Mouse (Mus musculus): Measurements from ENCODE around the gene Mpg.

Gene Mpg

DNA sequence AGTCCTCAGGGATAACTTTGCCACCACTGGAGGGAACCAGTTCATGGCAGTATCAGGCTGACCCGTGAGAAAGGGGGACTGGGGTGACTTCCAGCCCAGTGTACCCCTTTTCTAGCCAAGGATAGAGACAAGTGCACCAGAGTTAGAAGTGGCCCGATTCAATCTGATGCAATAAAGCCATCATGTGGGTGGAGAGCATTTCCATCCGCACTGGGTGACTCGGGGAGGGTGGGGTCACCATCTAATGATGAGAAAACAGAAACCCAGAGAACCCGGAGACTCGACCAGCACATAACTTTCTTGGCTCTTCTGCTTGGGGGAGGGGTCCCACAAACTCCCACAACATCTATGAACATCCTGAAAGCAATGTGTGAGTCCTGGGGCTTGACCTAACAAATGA is 29.6 kb upstream of the Mpg start:
- no peak for TF ChIP-seq GATA4 (IDR thresholded peaks at IDR 0.05; ENCODE audit: insufficient replicate concordance, low read length)

- no peak for TF ChIP-seq GATA4 (IDR thresholded peaks at IDR 0.05; ENCODE audit: insufficient replicate concordance, low read length)
Observed at GRCm38 (mm10) chr11:32197766-32198165, 28.5 kb upstream of the Mpg start.

- no peak for TF ChIP-seq GATA4 (IDR thresholded peaks at IDR 0.05; ENCODE audit: insufficient replicate concordance, low read length)
Observed at GRCm38 (mm10) chr11:32198256-32198955, 27.9 kb upstream of the Mpg start.

- TF ChIP-seq GATA4 (IDR thresholded peaks at IDR 0.05; ENCODE audit: insufficient replicate concordance, low read length): no peak
Observed at GRCm38 (mm10) chr11:32199230-32199629, 27.1 kb upstream of the Mpg start.

GRCm38 (mm10) chr11:32200075-32200601 is 26.2 kb upstream of the Mpg start, which contains the start of gene Il9r:
TSS of gene Il9r (minus strand) at chr11:32200279.
- no peak for TF ChIP-seq GATA4 (IDR thresholded peaks at IDR 0.05; ENCODE audit: insufficient replicate concordance, low read length)

DNA sequence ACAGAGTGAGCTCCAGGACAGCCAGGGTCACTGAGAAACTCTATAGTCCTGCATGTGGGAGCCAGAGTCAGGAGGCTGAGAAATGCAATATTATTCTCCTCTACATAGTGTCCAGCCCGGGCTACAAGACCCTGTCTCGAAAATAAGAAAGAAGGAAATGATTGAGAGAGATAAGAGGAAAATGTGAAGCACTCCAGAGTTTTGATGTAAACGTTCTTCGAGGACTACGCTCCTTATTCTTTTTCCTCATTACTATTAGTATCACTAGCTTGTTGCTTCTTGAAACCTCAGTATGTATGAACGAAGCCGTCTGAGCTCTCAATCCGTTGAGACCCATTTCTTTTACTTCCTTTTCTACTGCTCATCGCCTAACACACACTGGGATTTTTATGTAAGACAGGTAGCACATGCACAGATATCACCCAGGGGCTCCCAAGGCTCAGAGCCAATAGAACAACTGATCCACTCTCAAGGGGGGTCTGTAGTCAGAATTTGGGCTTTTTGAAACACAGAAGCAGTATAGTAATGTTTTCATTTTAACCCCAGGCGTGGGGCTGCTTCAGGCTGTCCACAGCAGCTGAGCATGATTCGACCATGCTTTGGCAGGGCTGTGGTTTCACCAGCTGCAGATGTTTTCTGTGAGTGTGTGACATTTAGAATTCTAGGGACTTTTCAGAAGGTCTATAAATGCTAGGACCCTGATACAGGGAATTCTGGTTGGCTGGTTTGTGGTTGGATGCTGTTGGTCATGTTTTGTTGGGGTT is 24.2 kb upstream of the Mpg start:
- no peak for TF ChIP-seq GATA4 (IDR thresholded peaks at IDR 0.05; ENCODE audit: insufficient replicate concordance, low read length)

- TF ChIP-seq GATA4 (IDR thresholded peaks at IDR 0.05; ENCODE audit: insufficient replicate concordance, low read length): peak; percentile 82; the same call in 1 of the 2 replicates
Observed at GRCm38 (mm10) chr11:32205058-32205873, 21.0 kb upstream of the Mpg start, which contains the start of gene Snrnp25. TSS of gene Snrnp25 (plus strand) at chr11:32205415.

DNA sequence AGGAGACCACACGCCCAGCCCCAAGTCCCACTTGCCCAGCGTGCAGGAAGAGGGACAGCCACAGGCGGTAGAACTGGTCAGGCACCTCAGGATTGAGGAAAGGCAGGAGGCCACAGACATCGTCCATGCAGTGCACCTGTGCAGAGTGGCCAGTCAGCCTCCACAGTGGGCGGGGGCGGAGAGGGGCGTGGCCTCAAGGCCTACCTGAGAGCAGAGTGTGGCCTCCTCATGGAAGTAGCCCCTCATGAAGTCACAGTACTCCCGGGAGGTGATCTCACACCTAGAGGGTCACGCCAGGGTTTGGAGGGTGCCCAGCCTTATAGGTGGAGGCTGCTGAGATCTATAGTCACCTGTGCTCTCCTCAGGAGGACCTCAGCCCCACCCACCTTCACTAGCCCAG is 15.7 kb upstream of the Mpg start:
- TF ChIP-seq GATA4 (IDR thresholded peaks at IDR 0.05; ENCODE audit: insufficient replicate concordance, low read length): no peak

- no peak for TF ChIP-seq GATA4 (IDR thresholded peaks at IDR 0.05; ENCODE audit: insufficient replicate concordance, low read length)
Observed at GRCm38 (mm10) chr11:32215372-32216162, 10.7 kb upstream of the Mpg start.

GRCm38 (mm10) chr11:32216851-32217250 is 9.5 kb upstream of the Mpg start:
- no peak for TF ChIP-seq GATA4 (IDR thresholded peaks at IDR 0.05; ENCODE audit: insufficient replicate concordance, low read length)

GRCm38 (mm10) chr11:32218501-32219050 is 7.7 kb upstream of the Mpg start:
- TF ChIP-seq GATA4 (IDR thresholded peaks at IDR 0.05; ENCODE audit: insufficient replicate concordance, low read length): no peak

- TF ChIP-seq GATA4 (IDR thresholded peaks at IDR 0.05; ENCODE audit: insufficient replicate concordance, low read length): no peak
Observed at GRCm38 (mm10) chr11:32219287-32219686, 7.0 kb upstream of the Mpg start.

DNA sequence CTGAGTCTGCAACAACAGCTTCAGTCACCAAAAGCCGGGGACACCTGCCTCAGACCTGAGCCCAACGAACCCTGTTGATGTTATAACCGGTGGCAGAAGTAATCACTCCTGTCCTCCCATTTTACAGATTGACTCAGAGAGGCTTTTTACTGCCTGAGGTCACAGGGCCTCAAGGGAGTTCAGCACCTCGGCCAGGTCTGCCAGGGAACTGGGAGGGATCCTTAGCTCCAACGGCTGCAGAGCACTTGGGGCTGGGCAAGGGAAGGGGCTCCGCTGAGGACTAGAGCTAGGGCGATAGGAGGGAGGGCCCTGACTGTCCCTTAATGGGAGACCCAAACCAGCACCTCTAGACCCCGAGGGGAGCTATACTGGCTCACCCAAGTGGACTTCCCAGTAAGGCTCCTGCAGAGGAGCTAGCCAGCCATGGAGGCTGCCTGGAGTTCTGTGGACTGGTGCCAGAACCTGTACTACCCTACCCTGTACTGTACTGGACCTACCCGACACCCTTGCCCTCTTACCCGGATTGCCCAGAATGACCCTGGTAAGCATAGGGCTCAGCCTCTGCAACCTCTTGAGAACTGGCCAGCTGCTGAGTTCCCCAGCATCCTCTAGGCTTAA is 5.6 kb upstream of the Mpg start:
- TF ChIP-seq GATA4 (IDR thresholded peaks at IDR 0.05; ENCODE audit: insufficient replicate concordance, low read length): no peak
